Mouse (Mus musculus): ENCODE results near the gene Hps5.
"Not testable (repeated sequence)": the region's sequence is repeated elsewhere in the genome, so short reads cannot be mapped to it uniquely, and the experiment has no call there.

The Hps5 gene

DNA sequence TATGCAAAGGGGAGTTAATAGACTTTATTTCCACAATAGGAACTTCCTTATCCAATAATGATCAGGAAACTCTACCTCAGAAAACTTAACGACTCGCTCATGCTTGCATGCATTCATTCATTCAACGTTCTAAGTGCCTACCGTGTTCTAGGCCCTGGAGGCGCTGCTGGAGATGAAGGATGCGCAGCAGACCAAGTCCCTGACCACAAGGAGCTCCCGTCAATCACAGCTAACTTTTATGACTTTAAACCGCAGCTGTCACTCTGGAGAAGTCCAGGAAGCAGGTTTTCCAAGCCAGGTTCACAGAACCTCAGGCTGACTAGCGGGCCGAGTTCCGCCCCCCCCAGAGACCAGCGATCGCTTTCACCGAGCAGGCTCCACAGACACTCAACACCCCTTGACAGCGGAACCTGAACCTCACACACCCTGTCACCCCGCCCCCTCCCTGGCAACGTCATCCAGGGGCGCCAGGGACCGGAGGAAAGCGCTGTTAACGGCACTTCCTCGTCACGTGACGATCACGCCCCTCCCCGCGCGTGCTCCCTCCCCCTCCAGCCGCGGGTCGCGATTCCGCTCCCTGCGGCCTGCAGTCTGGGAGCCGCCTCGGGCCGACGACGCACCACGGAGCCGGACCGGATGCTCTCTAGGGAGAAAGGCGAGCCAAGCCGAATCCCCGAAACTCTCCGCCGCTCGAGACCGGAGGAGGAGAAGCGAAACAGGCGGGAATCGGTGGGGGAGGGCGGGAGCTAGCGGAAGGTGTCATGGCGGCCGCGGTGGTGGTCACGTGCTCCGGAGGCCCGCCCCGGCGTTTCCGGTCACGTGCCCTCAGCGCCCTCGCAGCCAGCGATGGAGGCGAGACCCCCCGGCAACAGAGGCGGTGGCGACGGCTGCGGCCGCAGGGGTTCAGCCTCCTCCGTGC lies at the start of gene Hps5, which contains the start of gene Gtf2h1:
Gene Hps5, minus strand, starts transcription at position 778 of the 919 bp plus-strand sequence.
Gene Gtf2h1, plus strand, starts transcription at position 817 of the 919 bp plus-strand sequence.
- peak; percentile 97 for DNase-seq

DNA sequence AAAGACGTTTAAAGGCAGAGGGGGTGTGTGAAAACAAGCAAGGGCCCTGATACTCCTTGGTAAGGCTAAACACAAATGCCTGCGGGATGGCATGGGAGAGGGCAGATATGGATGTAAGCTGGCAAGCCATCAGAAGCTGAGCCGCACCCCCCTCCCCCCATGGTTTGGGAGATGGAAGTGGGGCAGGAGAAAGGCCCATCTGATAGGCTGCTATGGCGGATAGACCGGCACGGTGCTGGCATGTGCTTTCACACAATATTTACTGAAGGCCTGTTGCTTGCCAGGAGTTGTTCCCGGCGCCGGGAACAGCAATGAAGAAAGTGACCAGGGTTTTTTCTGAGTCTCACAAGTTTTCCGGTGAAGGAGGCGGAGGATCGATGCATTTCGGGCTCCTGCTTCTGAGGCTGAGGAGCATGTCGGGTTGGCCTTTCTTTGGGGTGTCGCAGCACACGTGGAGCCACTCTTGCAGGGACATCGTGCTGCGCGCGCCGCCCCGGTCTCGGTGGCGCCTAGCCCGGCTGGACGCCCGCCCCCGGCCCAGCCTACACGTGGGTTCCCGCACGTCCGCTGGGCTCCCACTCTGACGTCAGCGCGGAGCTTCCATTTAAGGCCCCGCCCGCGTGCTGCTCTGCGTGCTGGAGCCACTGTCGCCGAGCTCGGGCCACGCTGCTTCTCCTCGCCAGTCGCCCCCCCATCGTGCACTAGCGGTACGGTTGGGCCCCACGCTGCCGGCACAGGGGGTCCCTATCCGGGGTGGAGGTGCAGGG lies 49.5 kb upstream of the Hps5 start:
- peak; percentile 93 for DNase-seq

DNA sequence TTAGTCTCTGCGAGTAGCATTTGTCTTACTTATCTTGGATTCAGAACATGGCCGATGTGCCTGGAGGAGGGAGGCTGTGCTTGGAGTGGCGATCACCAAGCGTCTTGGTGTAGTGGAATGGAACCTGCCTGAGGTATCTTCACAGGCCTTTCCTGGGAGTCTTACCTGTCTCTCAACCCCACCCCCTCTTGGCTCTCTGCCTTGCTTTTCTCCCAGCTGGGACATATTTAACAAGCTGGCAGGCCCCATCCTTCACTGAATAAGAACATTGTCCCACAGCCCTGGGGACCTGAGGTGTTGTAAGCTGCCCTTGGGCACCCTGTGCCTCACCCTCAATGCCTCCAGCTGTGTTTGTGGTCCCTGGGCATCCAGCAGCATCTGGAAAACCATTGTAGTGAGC lies 47.7 kb upstream of the Hps5 start:
- no peak for DNase-seq

DNA sequence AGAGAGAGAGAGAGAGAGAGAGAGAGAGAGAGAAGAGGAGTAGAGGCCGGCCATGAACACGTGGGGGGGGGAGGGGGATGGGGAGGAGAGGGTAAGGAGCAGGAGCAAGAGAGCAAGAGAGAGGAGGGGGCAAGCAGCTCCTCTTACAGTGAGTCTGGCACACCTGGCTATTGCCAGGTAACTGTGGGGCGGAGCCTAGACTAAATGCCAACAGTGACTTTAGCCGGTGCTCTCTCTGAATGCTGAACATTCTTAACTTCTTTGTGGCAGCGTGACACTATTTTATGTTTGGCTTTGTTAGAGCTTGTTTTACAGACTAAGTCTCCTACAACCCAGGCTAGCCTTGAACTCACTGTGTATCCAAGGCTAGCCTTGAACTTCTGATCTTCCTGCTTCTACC lies 46.4 kb upstream of the Hps5 start:
- DNase-seq, result no peak

DNA sequence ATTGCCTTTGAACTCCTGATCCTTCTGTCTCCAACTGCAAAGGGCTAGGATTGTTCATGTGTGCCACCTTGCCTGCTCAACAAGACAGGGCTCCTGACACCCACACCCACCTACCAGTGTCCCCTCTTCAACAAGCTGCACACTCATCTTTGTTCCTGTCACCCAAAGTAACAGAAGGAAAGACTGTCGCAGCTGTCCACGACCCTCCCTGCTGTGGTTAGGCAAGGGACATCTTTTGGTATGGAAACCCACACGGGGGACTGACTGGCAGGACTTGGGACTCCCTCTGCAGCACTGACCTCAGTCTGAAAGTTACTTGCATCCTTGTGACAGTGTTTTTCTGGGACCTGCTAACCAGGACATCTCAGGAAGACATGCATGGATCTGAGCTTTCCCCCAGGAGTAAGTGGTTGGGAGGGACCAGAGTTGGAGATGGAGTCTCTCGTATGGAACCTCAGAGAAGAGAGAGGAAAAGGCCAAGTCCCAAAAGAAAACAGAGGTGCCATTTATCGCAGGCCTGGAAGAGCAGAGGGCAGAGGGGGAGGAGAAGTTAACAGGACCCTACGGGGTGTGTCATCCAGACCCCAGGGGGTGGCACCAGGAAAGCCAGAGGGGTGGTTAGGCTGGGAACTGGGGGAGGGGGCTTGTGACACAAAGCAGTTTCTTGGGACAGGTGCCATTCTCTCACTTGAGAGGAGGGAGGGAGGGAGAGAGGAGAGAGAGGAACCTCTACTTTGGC lies 45.1 kb upstream of the Hps5 start, which contains the start of gene Ldha:
Gene Ldha, plus strand, starts transcription at position 689 of the 739 bp plus-strand sequence.
- DNase-seq, result no peak

DNA sequence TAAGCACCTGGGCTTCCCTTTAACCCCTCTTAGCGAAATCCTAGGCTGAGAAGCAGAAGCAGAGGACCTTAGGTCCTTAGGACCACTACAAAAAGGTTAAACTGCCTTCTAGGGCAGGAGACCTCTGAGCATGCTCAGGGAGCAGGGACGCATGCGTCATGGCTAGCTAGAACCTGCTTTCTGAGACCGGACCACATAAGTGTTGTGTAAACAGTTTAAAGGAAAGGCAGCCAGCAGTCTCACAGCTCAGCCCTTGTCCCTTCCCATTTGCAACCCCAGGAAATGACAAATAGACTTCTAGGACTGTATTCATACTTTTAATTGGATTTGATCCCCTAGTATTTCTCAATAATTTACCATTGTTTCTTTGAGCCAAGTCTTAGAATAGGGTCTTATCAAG lies 44.5 kb upstream of the Hps5 start:
- no peak for DNase-seq

DNA sequence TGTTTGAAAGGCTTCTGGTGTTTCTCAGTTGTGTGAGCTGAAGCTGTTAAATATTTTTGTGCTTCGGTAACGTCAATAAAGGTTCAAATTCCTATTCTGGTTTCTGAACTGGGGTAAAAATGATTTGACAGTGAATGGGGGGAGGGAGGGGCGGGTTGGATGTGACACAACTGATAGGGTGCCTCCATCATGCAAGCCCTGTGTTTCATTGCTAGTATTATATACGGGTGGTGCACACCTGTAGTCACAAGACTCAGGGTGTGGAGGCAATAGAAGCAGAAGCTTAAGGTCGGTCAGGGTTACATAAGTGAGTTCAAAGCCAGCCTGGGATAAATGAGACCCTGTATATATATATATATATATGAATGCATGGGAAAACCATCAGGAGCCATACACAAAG lies 44.0 kb upstream of the Hps5 start:
- DNase-seq, result no peak

DNA sequence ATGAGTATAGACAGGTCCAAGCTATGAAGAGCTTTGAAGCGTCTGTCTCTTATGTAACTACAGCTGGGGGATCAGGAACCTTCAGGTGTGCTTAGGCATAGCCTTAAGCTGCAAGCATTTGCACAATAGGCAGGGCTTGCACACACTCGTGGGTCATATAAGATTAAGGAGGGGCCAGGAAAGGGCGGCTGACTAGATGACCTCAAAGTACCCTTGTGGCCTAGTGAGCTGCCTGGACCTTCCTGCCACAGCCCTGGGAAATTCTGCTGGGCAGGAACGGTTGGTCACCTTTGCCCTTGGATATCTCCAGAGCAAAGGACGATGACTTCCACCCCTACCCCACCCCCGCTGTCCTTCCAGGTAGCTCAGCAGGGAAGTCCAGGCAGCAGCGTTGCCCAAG lies 43.6 kb upstream of the Hps5 start:
- no peak for DNase-seq

DNA sequence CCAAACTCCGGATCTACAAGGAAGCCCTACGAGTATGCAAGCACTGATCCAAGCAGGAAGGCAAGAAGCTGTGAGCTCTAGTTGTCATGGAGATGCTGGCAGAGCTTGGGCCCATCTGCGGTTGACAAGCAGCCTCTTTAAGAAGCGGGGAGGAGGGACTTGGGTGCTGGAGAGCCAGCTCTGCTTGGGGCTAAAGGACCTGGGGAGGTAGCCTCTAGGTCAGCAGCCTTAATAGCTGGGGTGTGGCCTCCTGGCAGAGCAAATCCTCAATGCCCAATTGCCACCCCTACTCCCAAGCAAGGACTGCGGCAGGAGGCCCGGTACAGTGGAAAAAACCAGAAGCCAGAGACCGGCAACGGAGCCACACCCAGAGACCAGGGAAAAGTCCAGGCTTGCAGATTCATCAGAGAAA lies 43.0 kb upstream of the Hps5 start:
- DNase-seq, result peak; percentile 91

DNA sequence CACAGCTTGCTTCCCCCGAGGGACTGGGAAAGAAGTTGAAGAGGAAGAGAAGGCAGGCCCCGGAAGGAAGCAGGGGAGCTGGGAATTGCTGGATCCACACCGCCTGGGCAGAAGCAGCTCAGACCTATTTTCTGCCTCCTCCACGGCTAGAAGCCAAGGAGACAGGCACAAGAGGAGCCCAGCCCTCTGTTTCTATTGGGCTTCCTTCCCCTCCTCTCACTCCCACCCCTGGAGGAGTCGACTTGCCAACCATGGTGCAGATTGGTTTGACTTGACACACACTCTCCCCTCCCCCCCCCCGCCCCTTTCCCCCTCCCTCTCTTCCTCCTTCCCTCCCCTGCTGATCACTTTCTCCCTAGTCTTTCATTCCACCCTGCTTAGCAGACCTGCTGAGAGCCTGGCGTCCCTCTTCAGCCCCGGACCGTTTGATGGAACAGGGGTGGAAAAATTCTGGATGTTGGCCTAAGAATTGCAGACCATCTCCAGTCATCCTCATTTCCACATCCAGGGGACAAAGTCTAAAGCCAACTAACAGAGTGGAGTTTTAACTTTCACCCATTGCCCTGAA lies 42.3 kb upstream of the Hps5 start:
- DNase-seq, result peak; percentile 44

DNA sequence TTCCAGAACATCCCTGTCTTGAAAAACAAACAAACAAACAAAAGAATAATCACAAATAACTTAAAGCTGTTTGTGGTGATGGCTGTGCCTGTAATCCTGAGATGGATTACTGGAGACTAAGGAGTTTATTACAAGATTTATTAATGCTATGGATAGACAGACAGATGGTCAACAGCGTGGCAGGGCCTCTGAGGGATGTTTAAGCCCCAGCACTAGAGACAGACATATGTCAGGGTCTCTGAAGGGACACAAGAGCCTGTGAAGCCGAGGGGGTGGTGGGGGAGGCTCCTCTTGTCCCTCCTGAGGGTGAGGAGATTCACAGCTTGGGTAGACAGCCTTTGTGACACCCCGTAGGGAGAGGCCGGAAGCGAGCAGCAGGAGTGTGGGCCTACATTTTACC lies 41.2 kb upstream of the Hps5 start:
- DNase-seq, result no peak

DNA sequence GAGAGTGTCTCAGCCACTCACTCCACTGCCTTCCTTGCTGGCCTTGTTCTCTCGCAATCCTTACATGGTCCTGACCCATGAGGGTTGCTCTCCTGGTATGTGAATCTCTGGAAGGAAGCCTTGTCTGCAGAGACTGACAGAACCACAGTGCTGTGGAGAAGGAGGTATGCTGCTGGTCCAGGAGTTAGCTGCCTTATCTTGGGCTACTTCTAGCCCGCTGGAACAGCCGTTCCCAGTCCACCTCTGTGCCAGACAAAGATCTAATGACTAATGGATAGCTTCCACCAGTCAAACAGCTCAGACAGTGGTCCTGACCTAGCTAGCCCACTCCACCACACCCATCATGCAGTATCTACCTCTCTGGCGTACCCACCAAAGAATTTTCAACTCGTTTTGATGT lies 40.5 kb upstream of the Hps5 start:
- no peak for DNase-seq

DNA sequence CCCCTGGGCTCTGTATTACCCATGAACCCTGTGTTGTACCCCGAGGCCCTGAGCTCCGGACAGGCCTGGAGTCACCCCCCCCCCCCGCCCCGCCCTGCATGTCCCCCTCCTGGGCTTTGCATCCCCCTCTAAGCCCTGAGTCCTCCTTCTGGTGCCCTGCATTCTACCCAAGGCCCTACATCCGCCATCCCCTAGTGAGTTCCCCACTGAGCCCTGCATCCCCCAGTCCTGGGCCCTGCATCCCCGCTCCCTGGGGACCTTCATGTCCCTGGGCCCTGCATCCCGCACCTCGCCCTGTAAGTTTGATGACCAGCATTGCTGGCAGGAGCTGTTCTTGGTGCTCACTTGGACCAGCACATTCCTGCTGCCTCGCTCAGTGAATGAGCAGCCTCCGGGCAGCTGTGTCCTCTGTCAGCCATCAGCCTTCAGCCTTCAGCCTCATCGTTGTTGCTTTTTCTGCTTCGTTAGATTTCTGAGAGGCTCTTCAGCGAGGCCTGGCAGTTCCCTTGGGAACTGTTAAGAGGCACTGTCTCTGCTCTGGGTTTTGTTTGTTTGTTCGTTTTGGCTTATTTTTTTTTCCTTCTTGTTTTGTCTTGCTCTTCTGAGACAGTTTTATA lies 39.2 kb upstream of the Hps5 start:
- DNase-seq, result no peak

DNA sequence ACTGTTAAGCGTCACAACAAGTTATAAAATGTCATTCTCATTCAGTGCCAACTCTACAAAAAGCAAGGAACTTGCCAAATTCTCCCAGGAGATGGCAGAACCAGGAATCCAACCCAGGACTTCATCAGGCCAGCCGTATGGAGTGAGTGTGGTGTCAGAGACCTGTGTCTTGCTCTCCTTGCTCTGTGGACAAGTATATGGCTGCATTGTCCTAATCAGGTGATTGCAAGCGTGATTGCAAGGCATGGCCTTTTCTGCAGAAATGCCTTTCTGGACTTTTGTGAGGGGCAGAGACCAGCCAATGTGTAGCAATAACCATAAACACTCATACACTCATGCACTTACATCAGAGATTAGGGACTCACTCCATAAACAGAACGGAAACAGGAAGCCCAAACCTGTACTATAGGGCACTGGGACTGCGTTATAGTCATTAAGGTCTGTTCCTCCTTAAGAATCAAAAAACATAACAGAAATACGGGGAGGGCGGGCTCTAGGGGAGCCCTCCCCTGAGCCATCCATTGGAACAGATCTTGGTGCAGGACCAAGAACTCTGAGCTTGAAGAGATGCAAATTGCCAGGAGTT lies 37.9 kb upstream of the Hps5 start:
- no peak for DNase-seq

DNA sequence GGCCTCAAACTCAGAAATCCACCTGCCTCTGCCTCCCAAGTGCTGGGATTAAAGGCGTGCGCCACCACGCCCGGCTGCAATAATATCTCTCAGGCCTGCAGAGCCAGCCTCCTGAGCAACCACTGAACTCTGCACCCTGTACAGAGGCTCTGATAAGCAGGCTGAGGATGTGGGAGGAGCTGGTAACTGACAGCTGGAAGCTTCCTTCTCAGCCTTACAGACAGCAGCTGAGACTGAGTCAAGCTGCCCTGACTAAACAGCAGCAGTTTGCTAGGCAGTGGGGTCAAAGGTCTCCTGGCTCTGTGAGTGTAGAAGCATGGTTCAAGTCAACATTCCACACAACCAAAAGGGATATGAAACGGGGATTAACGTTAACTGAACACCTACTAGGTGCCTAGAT lies 37.4 kb upstream of the Hps5 start:
- no peak for DNase-seq

DNA sequence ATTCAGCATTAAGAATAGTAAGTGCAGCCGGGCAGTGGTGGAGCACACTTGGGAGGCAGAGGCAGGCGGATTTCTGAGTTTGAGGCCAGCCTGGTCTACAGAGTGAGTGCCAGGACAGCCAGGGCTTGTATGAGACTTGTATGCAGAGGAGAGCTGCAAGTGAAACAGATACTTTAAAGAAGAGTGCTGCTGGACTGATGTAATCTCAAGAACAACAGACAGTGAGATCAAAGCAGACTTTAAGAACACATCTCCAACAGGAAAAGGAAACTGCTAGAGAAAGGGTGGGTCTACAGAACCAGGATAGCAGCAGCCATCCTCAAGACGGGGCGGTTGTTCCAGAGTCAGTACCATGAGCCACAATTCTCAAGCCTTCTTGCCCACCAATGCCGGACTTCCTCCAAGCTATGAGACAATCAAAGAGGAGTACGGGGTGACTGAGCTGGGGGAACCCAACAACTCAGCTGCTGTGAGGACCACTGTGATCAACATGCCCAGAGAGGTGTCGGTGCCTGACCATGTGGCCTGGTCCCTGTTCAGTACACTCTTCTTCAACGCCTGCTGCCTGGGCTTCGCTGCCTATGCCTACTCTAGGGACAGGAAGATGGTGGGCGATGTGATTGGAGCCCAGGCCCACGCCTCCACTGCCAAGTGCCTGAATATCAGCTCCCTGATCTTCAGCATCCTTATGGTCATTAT lies 36.4 kb upstream of the Hps5 start:
- DNase-seq, result not testable (repeated sequence)

DNA sequence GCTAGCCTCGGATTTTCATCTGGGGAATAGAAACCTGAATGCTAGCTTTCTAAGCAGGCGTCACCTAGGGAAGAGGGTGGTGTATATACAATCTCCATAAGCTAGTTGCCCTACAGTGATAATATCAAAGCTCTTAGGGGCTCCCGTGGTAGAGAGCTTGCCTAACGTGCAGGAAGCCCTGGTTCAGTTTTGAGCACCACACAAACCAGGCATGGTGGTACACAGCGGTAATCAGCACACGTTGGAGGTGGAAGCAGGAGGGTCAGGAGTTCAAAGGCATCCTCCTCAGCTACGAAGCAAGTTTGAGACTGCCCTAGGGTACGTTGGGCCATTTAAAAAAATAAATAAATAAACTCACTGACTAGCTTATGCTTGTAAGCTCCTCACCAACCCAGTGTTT lies 35.8 kb upstream of the Hps5 start:
- DNase-seq, result no peak

DNA sequence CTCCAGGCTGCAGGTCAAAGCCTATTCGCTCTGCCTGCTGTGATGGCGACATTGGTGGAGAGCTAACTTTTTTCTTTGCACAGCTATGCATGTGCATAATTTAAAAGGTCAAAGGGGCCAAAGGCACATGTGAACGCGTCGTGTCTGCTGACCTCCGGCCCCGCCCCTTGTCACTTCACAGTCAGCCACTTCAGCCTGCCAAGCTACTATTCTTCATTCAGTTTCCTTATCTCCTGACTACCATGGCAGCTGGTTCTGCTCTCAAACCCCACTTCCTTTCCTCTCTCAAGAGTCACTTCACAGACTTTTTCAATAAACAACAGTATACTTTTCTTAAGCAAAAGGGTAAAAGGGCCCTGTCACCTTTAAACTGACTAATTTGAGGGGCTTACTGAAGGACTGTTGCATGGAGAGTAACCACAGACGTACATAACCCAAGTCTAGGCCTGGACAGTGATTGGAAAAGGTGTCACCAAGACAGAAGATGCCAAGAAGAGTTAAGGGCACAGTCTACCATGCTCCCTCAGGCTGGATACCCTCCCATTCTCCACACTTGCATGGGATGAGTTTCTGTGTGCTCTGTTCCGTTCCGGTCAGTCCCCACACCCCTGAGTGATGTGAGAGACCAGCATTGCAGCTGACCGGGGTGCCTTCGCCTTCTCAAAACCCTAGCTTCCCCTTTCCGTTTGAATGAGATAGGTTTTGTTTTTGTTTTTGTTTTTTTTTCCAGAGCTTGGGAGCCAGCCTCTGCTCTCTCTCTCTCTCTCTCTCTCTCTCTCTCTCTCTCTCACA lies 35.1 kb upstream of the Hps5 start:
- no peak for DNase-seq

DNA sequence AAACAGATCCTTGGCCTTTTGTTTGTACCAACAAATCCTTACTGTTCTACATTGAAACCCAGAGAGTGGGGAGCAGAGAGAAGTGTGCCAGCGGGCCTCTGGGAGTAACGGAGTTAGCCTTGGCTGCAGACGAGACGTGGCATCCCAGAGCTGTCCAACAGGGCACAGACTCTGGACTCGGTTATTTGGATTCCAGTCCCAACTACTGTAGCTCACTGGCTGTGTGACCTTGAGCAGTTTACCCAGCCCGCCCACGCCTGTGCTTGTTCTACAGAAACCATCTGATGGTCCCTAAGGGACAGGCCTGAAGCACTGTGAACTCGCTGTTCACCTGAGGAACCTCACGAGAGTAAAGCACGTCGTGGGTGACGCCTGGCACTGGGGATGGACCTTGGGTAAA lies 34.0 kb upstream of the Hps5 start:
- DNase-seq, result no peak

DNA sequence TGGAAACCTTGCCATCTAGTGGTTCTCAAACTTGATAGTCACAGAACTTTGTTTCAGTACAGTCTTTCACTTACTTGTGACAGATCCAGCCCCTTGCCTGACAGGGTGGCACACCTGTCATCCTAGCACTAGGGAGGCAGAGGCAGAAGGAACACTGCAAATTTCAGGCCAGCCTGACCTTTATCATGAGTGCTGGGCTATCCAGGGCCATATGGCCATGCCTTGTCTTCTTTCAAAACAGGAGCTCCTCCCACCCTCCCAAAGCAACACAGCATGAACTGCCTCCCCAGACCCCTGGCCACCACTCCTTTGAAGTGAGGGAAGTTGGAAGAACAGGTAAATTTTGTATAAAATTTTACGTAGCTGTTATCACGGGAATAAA lies 31.9 kb upstream of the Hps5 start:
- DNase-seq, result no peak

Measured in layer of hippocampus, adult 9-11 months (tissue).